Mouse (Mus musculus) cortical plate, adult 2 months (tissue): ENCODE results near the gene Hic2.
A peak's percentile ranks its signal among the peaks of the same experiment; 100 is the strongest.

ENCODE experiments used
- CTCF ChIP-seq: fragments of 200-500 bp; IDR thresholded peaks from 2 replicates; pipeline ENCODE4 v1.5.1; 2011; ENCODE audit warnings: mild to moderate bottlenecking, control low read depth, low read length; ENCODE audit not compliant: insufficient read depth; ENCODE audit errors: extremely low read depth
- POLR2A ChIP-seq: fragments of 200-500 bp; IDR thresholded peaks from 2 replicates; pipeline ENCODE4 v1.6.1; 2011; ENCODE audit warnings: mild to moderate bottlenecking, low read length, control low read depth; ENCODE audit not compliant: insufficient read depth; ENCODE audit errors: extremely low read depth

GRCm38 (mm10) chr16:17292751-17293150 is 59.4 kb downstream of the Hic2 start:
- TF ChIP-seq CTCF: peak; percentile 81
- no peak for TF ChIP-seq POLR2A
